ENCODE assay signal across 16 mouse cellular contexts in genomic region chr8:88326328-88326727, GRCm38 (mm10).
"Had no signal": no experiment of that assay in that cellular context is flagged by ENCODE, and none has a peak within 500 bp of the region (broad histone marks: within the 10 kb centered on the region; RNA-seq: fewer than 3 reads in every experiment).

No protein-coding gene starts in this region.

- H3K4me3 ChIP-seq: limb, embryonic 15.5 days; liver, embryonic 12.5 days; lung, embryonic 15.5 days; midbrain, embryonic 10.5 days; midbrain, embryonic 12.5 days; neural tube, embryonic 12.5 days had no signal

- H3K4me2 ChIP-seq: limb, embryonic 15.5 days; liver, embryonic 12.5 days; lung, embryonic 15.5 days; midbrain, embryonic 12.5 days; neural tube, embryonic 12.5 days had no signal

- H3K9me3 ChIP-seq: limb, embryonic 15.5 days; liver, embryonic 12.5 days; lung, embryonic 15.5 days; midbrain, embryonic 10.5 days; midbrain, embryonic 12.5 days; neural tube, embryonic 12.5 days had no signal

- H3K4me1 ChIP-seq: limb, embryonic 15.5 days; liver, embryonic 12.5 days; midbrain, embryonic 10.5 days; neural tube, embryonic 12.5 days had no signal

- H3K27me3 ChIP-seq: limb, embryonic 15.5 days; liver, embryonic 12.5 days; lung, embryonic 15.5 days; midbrain, embryonic 12.5 days; neural tube, embryonic 12.5 days had no signal

- DNase-seq: lung, adult 18-20 months; lung, postnatal 10 days; midbrain, embryonic 14.5 days; right cerebral cortex, postnatal 14 days; right cerebral cortex, postnatal 4 days; spleen, adult 18-20 months; thymus, adult 18-20 months; thymus, postnatal 25 days had no signal

- H3K27ac ChIP-seq: limb, embryonic 15.5 days; liver, embryonic 12.5 days; liver, embryonic 14.5 days; lung, embryonic 15.5 days; midbrain, embryonic 10.5 days; midbrain, embryonic 12.5 days; neural tube, embryonic 12.5 days had no signal

- ATAC-seq: liver, embryonic 12.5 days; midbrain, embryonic 16.5 days had no signal

- H3K9ac ChIP-seq: limb, embryonic 15.5 days; liver, embryonic 12.5 days; liver, embryonic 14.5 days; lung, embryonic 15.5 days; midbrain, embryonic 12.5 days; neural tube, embryonic 12.5 days had no signal
